Comparison of ENCODE assay signal across 16 mouse cellular contexts in the genomic region with DNA sequence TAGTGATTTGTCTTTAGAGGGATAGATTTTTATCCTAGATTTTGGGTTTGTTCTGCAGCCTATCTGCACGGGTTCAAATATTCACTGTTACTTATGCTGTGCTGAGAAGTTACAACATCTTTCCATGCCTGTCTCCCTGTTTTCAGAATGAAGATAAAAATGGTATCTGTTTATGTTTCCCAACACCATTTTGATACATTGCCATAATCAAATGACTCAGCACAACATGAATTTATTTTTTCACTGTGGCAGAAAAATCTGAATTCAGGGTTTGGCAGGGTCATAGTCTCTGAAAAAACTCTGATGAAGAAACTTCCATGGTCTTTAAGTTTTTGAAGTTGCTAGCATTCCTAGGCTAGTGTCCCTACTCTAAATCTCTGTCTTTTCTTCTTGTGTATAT.
"Had no signal": no experiment of that assay in that cellular context is flagged by ENCODE, and none has a peak within 500 bp of the region (broad histone marks: within the 10 kb centered on the region; RNA-seq: fewer than 3 reads in every experiment).

No protein-coding gene starts in this region.

- DNase-seq: retina, postnatal 1 day; right cerebral cortex, adult 18-20 months; right cerebral cortex, postnatal 14 days; right cerebral cortex, postnatal 25 days; right cerebral cortex, postnatal 4 days; spleen, adult 18-20 months; thymus, adult 18-20 months; thymus, adult 2 months; thymus, postnatal 14 days; thymus, postnatal 25 days; thymus, postnatal 36 days; thymus, postnatal 4 days had no signal

- H3K27ac ChIP-seq: neural tube, embryonic 12.5 days; neural tube, embryonic 13.5 days; neural tube, embryonic 15.5 days; stomach, embryonic 15.5 days had no signal

- H3K4me2 ChIP-seq: neural tube, embryonic 12.5 days; neural tube, embryonic 13.5 days; neural tube, embryonic 15.5 days; stomach, embryonic 15.5 days had no signal

- H3K36me3 ChIP-seq: neural tube, embryonic 12.5 days; neural tube, embryonic 13.5 days; neural tube, embryonic 15.5 days; stomach, embryonic 15.5 days had no signal

- H3K9ac ChIP-seq: neural tube, embryonic 12.5 days; neural tube, embryonic 13.5 days; neural tube, embryonic 15.5 days; stomach, embryonic 15.5 days had no signal

- H3K27me3 ChIP-seq: neural tube, embryonic 12.5 days; neural tube, embryonic 13.5 days; neural tube, embryonic 15.5 days; stomach, embryonic 15.5 days had no signal

- H3K4me1 ChIP-seq: neural tube, embryonic 12.5 days; neural tube, embryonic 13.5 days; neural tube, embryonic 15.5 days; stomach, embryonic 15.5 days had no signal

- H3K4me3 ChIP-seq: neural tube, embryonic 12.5 days; neural tube, embryonic 13.5 days; neural tube, embryonic 15.5 days; stomach, embryonic 15.5 days had no signal

- H3K9me3 ChIP-seq: neural tube, embryonic 12.5 days; neural tube, embryonic 13.5 days; neural tube, embryonic 15.5 days; stomach, embryonic 15.5 days had no signal
